Mouse (Mus musculus) T-helper 1 cell (primary cell): ENCODE measurements at regions not wholly inside any gene's neighbourhood (a gene's known extent, or its start where the extent isn't known, plus 50 kb on each side); places are given as distances from the start of the nearest gene placed in this dataset.

Source experiments
- in situ Hi-C: fragments of 300-600 bp; cut with MboI, MseI; formaldehyde crosslinking; loops from one replicate; pipeline ENCODE4 v1.15.1; 2025; ENCODE audit warnings: high pct_unique_total_duplicates

- in situ Hi-C loops = no loop called here
Observed at GRCm38 (mm10) chr13:72023666-72024065, 60.1 kb upstream of the Irx1 start.

GRCm38 (mm10) chr13:72043930-72044470, 80.5 kb upstream of the Irx1 start:
- in situ Hi-C loops = no loop called here

- in situ Hi-C loops = no loop called here
Observed at GRCm38 (mm10) chr13:72056469-72056868, 92.9 kb upstream of the Irx1 start.

- in situ Hi-C loops = no loop called here
Observed at GRCm38 (mm10) chr13:72061659-72062058, 98.1 kb upstream of the Irx1 start.

- in situ Hi-C loops = no loop called here
Observed at GRCm38 (mm10) chr13:72063278-72063761, 99.8 kb upstream of the Irx1 start.

GRCm38 (mm10) chr13:72096585-72096984, 133.1 kb upstream of the Irx1 start:
- in situ Hi-C loops = no loop called here

- in situ Hi-C loops = no loop called here
Observed at GRCm38 (mm10) chr13:72097268-72097667, 133.7 kb upstream of the Irx1 start.

GRCm38 (mm10) chr13:72097811-72098210, 134.3 kb upstream of the Irx1 start:
- in situ Hi-C loops = no loop called here

GRCm38 (mm10) chr13:72100741-72101140, 137.2 kb upstream of the Irx1 start:
- in situ Hi-C loops = no loop called here

- in situ Hi-C loops = no loop called here
Observed at GRCm38 (mm10) chr13:72108666-72109065, 145.1 kb upstream of the Irx1 start.

- in situ Hi-C loops = no loop called here
Observed at GRCm38 (mm10) chr13:72113942-72114341, 150.4 kb upstream of the Irx1 start.

GRCm38 (mm10) chr13:72114776-72115663, 151.5 kb upstream of the Irx1 start:
- in situ Hi-C loops = no loop called here

- in situ Hi-C loops = no loop called here
Observed at GRCm38 (mm10) chr13:72120467-72120866, 156.9 kb upstream of the Irx1 start.

- in situ Hi-C loops = no loop called here
Observed at GRCm38 (mm10) chr13:72120911-72121553, 157.5 kb upstream of the Irx1 start.

- in situ Hi-C loops = no loop called here
Observed at GRCm38 (mm10) chr13:72121554-72122229, 158.2 kb upstream of the Irx1 start.

- in situ Hi-C loops = no loop called here
Observed at GRCm38 (mm10) chr13:72122230-72122627, 158.7 kb upstream of the Irx1 start.

- in situ Hi-C loops = no loop called here
Observed at GRCm38 (mm10) chr13:72128306-72128705, 164.8 kb upstream of the Irx1 start.

- in situ Hi-C loops = no loop called here
Observed at GRCm38 (mm10) chr13:72131341-72131740, 167.8 kb upstream of the Irx1 start.

GRCm38 (mm10) chr13:72134101-72134768, 170.7 kb upstream of the Irx1 start:
- in situ Hi-C loops = no loop called here

- in situ Hi-C loops = no loop called here
Observed at GRCm38 (mm10) chr13:72166225-72166624, 202.7 kb upstream of the Irx1 start.

- in situ Hi-C loops = no loop called here
Observed at GRCm38 (mm10) chr13:72167434-72167833, 203.9 kb upstream of the Irx1 start.
